Mouse (Mus musculus) neural tube, embryonic 14.5 days (tissue): Measurements from ENCODE around the gene Pygl. TPM values are rescaled to one million over a fixed set of nuclear protein-coding genes. Genes with fewer than 3 reads are reported as not detected.

Source experiments
- polyA plus RNA-seq: library from polyadenylated mRNA; unstranded; fragments of >200 nt; fragmentation: Nextera tagmentation; extraction: Ambion mirVana; gene quantifications from 2 replicates; pipeline ENCODE4 v1.2.1, GENCODE M21; 2014

The Pygl gene
- polyA plus RNA-seq, 1 experiment from 2014 or later, result 8.1 TPM

Other genes with a start within 250 kb of the Pygl start
- gene Sav1, start 244.5 kb downstream of the Pygl start, polyA plus RNA-seq, result 2.7 and 3.5 TPM in 2 replicates
- gene Nin, start 117.8 kb downstream of the Pygl start, polyA plus RNA-seq, result 13.9 and 14.8 TPM in 2 replicates
- 0.18 and 0.20 TPM in 2 replicates for gene Abhd12b, start 77.3 kb downstream of the Pygl start, polyA plus RNA-seq
- gene Trim9, start 116.1 kb upstream of the Pygl start, polyA plus RNA-seq, result 96.4 and 106 TPM in 2 replicates
- gene Tmx1, start 221.6 kb upstream of the Pygl start, polyA plus RNA-seq, result 94.7 and 131 TPM in 2 replicates